Mouse (Mus musculus) ES-E14 (cell line): ENCODE data around the gene Olfr419. TPM values are rescaled to one million over a fixed set of nuclear protein-coding genes. Genes with fewer than 3 reads are reported as not detected.

Source experiments
- DNase-seq: peaks from one replicate; pipeline ENCODE4 v3.0.0-alpha.2; 2013; ENCODE audit warnings: low read depth, low spot score
- H3K27ac ChIP-seq: 2 replicates; pipeline ENCODE4 v1.5.1; 2012; ENCODE audit warnings: low read depth, mild to moderate bottlenecking, low read length, moderate library complexity, mixed read lengths; ENCODE audit not compliant: poor library complexity, insufficient read depth, severe bottlenecking
- H3K36me3 ChIP-seq: 2 replicates; pipeline ENCODE4 v1.6.1; 2012; ENCODE audit warnings: mild to moderate bottlenecking, low read length, moderate library complexity, mixed read lengths; ENCODE audit not compliant: control insufficient read depth, poor library complexity, insufficient read depth, severe bottlenecking
- H3K4me1 ChIP-seq, 2 experiments: fragments of 150-350 bp in 1 of 2; sonication (generic) in 1 of 2; 2 replicates each; pipeline ENCODE4 v1.6.1; 2012; ENCODE audit warnings: low read length in 2 of 2, mild to moderate bottlenecking in 1 of 2, mixed read lengths in 1 of 2; ENCODE audit not compliant: control insufficient read depth in 2 of 2, insufficient read depth in 2 of 2, poor library complexity in 1 of 2
- H3K4me3 ChIP-seq, 2 experiments: fragments of 150-350 bp in 1 of 2; sonication (generic) in 1 of 2; 2 replicates each; pipeline ENCODE4 v1.5.1; 2012; ENCODE audit warnings: low read length in 2 of 2, low read depth in 1 of 2, mild to moderate bottlenecking in 1 of 2, mixed read lengths in 1 of 2; ENCODE audit not compliant: insufficient read depth in 1 of 2, poor library complexity in 1 of 2, severe bottlenecking in 1 of 2
- H3K9ac ChIP-seq: 2 replicates; pipeline ENCODE4 v1.6.1; 2012; ENCODE audit warnings: low read depth, mild to moderate bottlenecking, low read length, mixed read lengths; ENCODE audit not compliant: poor library complexity, insufficient read depth, severe bottlenecking
- H3K9me3 ChIP-seq: fragments of 150-350 bp; sonication (generic); 2 replicates; pipeline ENCODE4 v1.6.1; 2012; ENCODE audit warnings: low read depth, mild to moderate bottlenecking, low read length; ENCODE audit not compliant: control insufficient read depth, insufficient read depth
- CHD2 ChIP-seq: IDR thresholded peaks from 2 replicates; pipeline ENCODE4 v1.6.1; 2014; ENCODE audit warnings: mild to moderate bottlenecking, low read depth, low read length, inconsistent platforms
- HCFC1 ChIP-seq: IDR thresholded peaks from 2 replicates; pipeline ENCODE4 v1.6.1; 2012; ENCODE audit warnings: low read length, inconsistent platforms, borderline replicate concordance; ENCODE audit not compliant: insufficient read depth
- MAFK ChIP-seq: IDR thresholded peaks from 2 replicates; pipeline ENCODE4 v1.6.1; 2014; ENCODE audit warnings: mild to moderate bottlenecking, low read depth, low read length, inconsistent platforms; ENCODE audit not compliant: insufficient read depth
- ZC3H11A ChIP-seq: IDR thresholded peaks from 2 replicates; pipeline ENCODE4 v1.6.1; 2012; ENCODE audit warnings: low read depth, mild to moderate bottlenecking, inconsistent platforms, low read length, borderline replicate concordance
- ZNF384 ChIP-seq: IDR thresholded peaks from 2 replicates; pipeline ENCODE4 v1.6.1; 2012; ENCODE audit warnings: low read depth, low read length, inconsistent platforms
- in situ Hi-C, 2 experiments: fragments of 600-800 bp; cut with MboI; formaldehyde crosslinking; loops; one replicate each; pipeline ENCODE4 v1.15.1; 2025; ENCODE audit warnings: low sequenced_read_pairs in 2 of 2, inconsistent platforms in 1 of 2; ENCODE audit not compliant: unreplicated experiment in 2 of 2
- total RNA-seq: library from RNA; depleted of rRNA; stranded (reverse); fragments of 300-350 nt; gene quantifications from 2 replicates; pipeline ENCODE4 v1.2.3, GENCODE M21; 2012; rRNA removed

The Olfr419 gene
- 0.18 TPM in 1 of 2 replicates, not detected in the other for total RNA-seq

DNA sequence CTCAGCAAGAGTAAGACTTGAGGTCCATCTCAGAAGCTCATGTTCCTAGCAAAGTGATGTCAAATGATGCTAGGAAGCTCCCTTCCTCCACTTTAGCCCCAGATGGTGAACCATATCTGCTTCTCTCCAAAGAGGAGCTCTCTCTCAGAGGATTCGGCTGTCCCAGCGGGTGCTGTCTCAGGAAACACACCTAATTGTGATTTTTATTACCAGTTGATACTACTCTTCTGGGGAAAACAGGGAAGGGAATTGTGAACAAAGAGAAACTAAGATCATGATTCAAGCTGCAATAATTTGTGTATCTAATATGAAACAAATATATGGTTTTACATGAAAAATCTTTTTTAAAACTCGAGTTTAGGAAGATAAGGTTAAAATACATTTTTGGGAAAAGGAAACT is at the start of gene Olfr419:
Gene Olfr419 (minus strand): TSS at position 101 of the 400 bp plus-strand sequence.
- Histone ChIP-seq H3K4me1 (no peaks in the 10 kb centered on the region), H3K9ac (no peak within 1 kb of the TSS), H3K36me3 (no peaks in the 10 kb centered on the region), H3K27ac (no peak within 1 kb of the TSS), H3K9me3 (no peaks in the 10 kb centered on the region), H3K4me3 (no peak within 1 kb of the TSS)
- TF ChIP-seq MAFK, result no peak
- no peak for TF ChIP-seq ZNF384
- TF ChIP-seq HCFC1, result no peak
- TF ChIP-seq ZC3H11A, result no peak
- no peak for TF ChIP-seq CHD2
- no peak for DNase-seq
- in situ Hi-C loops, result no loop called here

DNA sequence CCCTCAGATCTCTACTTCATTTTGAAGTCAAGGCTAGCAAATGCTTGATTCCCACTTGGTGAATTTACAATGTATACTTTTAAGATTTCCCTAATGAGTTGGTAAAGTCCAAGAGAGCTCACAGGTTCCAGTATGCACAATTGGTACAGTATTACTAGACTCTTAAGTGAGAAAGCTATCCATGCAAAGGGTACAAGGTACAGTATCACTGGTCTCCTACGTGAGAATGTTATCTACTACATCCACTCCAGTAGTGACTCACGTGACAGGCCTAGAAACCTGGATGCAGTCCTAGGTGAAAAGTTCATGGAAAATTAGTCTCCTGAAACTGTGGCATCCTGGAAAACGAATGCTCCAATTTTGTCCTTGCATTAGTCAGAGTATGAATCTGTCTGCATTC is 18.8 kb upstream of the Olfr419 start:
- TF ChIP-seq MAFK (no peak), ZC3H11A (no peak), ZNF384 (no peak), CHD2 (no peak), HCFC1 (no peak)
- H3K4me1 ChIP-seq, result no peaks in the 10 kb centered on the region
- no peak overlapping the region for H3K9ac ChIP-seq
- no peak overlapping the region for H3K27ac ChIP-seq
- H3K9me3 ChIP-seq, result no peaks in the 10 kb centered on the region
- DNase-seq, result no peak
- in situ Hi-C loops, result no loop called here
- H3K4me3 ChIP-seq, result no peak overlapping the region
- H3K36me3 ChIP-seq, result no peaks in the 10 kb centered on the region

DNA sequence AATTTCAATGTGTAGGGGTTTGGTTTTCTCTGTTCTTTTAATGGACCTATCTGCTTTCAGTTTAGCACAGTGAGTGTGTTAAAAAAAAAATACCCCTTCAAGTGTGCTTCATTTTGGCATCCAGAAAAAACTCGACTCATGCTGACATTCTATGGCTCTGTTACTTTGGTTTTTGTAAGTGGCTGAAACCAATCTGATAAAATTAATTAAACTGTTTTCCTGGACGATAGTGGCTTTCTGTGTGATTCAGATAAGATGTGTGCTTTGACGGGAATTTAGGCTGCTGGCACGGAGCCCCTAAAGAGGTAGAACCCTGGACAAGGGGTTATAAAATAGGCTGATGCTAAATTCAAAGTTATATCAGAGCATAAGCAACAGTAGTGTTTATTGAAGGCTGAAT is 17.3 kb upstream of the Olfr419 start:
- Histone ChIP-seq H3K36me3 (no peaks in the 10 kb centered on the region), H3K27ac (no peak overlapping the region), H3K9ac (no peak overlapping the region), H3K4me1 (no peaks in the 10 kb centered on the region), H3K4me3 (no peak overlapping the region), H3K9me3 (no peaks in the 10 kb centered on the region)
- no peak for DNase-seq
- in situ Hi-C loops, result no loop called here
- no peak for TF ChIP-seq MAFK
- no peak for TF ChIP-seq ZNF384
- no peak for TF ChIP-seq CHD2
- no peak for TF ChIP-seq HCFC1
- no peak for TF ChIP-seq ZC3H11A

DNA sequence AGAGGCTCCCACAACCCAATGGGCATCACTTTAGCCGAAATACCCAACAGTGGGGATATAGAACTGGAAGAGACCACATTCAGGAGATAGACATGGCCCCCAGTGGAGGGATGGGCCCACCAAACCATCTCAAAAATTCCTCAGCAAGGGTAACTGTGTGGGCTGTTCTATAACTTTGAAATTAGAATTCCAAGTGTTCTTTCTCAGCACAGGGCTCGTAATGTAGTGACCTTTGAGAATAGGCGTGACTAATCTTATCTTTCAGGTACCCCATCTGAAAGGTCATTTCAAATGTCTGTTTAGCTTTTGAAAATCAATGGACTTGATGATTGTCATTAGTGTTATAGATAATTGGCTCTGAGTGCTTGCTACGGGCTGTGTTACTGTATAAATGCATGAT is 16.0 kb upstream of the Olfr419 start:
- Histone ChIP-seq H3K4me3 (no peak overlapping the region), H3K9me3 (no peaks in the 10 kb centered on the region), H3K9ac (no peak overlapping the region), H3K27ac (no peak overlapping the region), H3K4me1 (no peaks in the 10 kb centered on the region), H3K36me3 (no peaks in the 10 kb centered on the region)
- in situ Hi-C loops, result no loop called here
- DNase-seq, result no peak
- TF ChIP-seq HCFC1 (no peak), ZC3H11A (no peak), MAFK (no peak), ZNF384 (no peak), CHD2 (no peak)

DNA sequence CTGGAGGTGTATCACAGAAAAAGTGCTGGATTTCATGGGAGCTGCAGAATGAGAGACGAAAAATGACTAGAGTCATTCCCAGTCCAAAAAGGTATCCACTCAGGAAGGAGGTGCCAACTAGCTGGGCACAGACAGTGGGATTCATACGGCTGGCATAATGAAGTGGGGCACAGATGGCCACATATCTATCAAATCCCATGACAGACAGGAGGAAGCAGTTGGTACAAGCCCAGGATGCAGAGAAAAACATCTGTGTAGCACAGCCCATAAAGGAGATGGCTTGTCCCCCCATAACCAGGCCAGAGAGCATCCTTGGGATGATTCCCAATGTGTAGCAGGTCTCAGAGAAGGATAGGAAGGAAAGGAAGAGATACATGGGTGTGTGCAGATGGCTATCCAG is 1.5 kb downstream of the Olfr419 start:
- no peak overlapping the region for H3K4me3 ChIP-seq
- H3K9me3 ChIP-seq, result no peaks in the 10 kb centered on the region
- no peak for DNase-seq
- H3K4me1 ChIP-seq, result no peaks in the 10 kb centered on the region
- no peak overlapping the region for H3K27ac ChIP-seq
- H3K36me3 ChIP-seq, result no peaks in the 10 kb centered on the region
- no peak overlapping the region for H3K9ac ChIP-seq
- TF ChIP-seq CHD2 (no peak), HCFC1 (no peak), MAFK (no peak), ZC3H11A (no peak), ZNF384 (no peak)
- in situ Hi-C loops, result no loop called here
